Mouse (Mus musculus): ENCODE data around the gene Slc2a12. TPM values are rescaled to one million over a fixed set of nuclear protein-coding genes. Genes with fewer than 3 reads are reported as not detected.

Slc2a12 gene
- polyA plus RNA-seq (2012; rRNA removed), result 2.1 and 3.8 TPM in 2 replicates

- peak; percentile 77 for DNase-seq (ENCODE audit: low read depth)
- TF ChIP-seq CTCF (IDR thresholded peaks at IDR 0.05; ENCODE audit: borderline replicate concordance, extremely low read depth, insufficient read depth, insufficient read length) (0 out of 2 replicates have a peak, but pooled peaks have one; percentile 12), POLR2A (IDR thresholded peaks at IDR 0.05; ENCODE audit: borderline replicate concordance, extremely low read depth, insufficient read depth, insufficient read length, poor library complexity, severe bottlenecking) (no peak)
Observed at GRCm38 (mm10) chr10:22644853-22645491, at the start of gene Slc2a12. Gene Slc2a12, plus strand, starts transcription at chr10:22645011.

DNA sequence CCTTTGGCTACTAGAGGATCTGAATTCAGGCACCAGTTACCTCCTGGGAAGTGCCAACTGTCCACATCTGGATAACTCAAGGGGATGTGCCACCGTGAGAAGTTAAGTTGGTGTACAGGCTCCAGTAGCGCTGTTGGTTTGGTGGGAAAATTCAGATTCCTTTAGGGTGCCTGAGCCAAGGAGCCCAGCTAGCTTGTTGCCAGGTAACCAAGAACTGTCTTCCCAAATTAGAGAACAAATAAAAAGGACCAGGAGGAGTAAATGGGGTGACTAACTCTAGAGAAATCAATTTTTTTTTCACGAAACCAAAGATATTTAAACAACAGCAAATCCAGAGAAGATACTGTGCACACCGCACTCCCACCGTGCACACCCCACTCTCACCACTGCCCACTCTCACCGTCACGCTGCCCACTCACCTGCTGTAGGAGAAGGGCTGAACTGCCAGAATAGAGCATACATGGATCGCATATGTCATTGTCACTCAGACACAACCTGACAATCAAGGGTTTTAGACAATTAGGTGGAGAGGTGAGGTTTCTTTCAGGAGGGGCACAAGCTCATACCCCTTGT is 45.8 kb upstream of the Slc2a12 start:
- TF ChIP-seq CTCF (IDR thresholded peaks at IDR 0.05; ENCODE audit: borderline replicate concordance, extremely low read depth, insufficient read depth, insufficient read length) (no peak), POLR2A (IDR thresholded peaks at IDR 0.05; ENCODE audit: borderline replicate concordance, extremely low read depth, insufficient read depth, insufficient read length, poor library complexity, severe bottlenecking) (no peak)
- DNase-seq (ENCODE audit: low read depth), result no peak

- no peak for DNase-seq (ENCODE audit: low read depth)
- TF ChIP-seq POLR2A (IDR thresholded peaks at IDR 0.05; ENCODE audit: borderline replicate concordance, extremely low read depth, insufficient read depth, insufficient read length, poor library complexity, severe bottlenecking) (no peak), CTCF (IDR thresholded peaks at IDR 0.05; ENCODE audit: borderline replicate concordance, extremely low read depth, insufficient read depth, insufficient read length) (no peak)
Observed at GRCm38 (mm10) chr10:22601046-22601445, 43.8 kb upstream of the Slc2a12 start.

DNA sequence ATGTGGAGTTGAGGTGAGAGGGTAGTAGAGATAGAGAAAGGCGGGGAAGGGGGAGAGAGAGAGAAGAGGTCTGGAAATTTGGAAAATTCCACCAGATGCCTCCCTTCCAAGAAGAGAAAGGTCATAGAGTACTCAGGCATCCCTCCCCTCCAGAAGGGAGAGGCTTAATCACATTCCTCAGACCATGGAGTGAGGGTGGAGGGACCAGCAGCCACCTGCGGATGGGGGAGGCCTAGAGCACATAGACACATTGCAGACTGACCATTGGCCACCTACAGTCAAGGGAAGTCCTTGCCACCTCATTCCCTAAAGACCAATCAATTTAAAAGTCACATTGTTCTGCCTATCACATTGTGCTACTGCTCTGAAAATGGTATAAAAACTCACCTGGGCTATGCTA is 40.0 kb upstream of the Slc2a12 start:
- TF ChIP-seq CTCF (IDR thresholded peaks at IDR 0.05; ENCODE audit: borderline replicate concordance, extremely low read depth, insufficient read depth, insufficient read length), result no peak
- no peak for TF ChIP-seq POLR2A (IDR thresholded peaks at IDR 0.05; ENCODE audit: borderline replicate concordance, extremely low read depth, insufficient read depth, insufficient read length, poor library complexity, severe bottlenecking)
- DNase-seq (ENCODE audit: low read depth), result no peak

DNA sequence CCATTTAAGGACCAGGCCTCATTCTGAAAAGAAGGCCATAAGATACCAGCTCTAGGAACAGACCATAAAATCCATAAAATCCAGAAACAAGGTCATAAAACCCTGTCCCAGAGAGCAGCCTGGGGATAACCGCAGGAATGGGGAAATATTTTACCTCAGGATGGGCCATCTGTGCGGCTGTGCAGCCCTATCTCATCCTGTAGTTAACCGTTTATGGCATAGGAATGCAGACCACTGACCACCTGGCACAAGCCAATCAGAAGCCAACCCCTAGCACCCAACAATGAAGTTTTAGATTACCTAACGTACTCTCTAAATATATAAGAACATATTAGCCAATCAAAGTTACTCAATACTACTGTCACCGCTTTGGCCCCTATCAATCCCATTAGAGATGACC is 36.5 kb upstream of the Slc2a12 start:
- DNase-seq (ENCODE audit: low read depth), result no peak
- TF ChIP-seq CTCF (IDR thresholded peaks at IDR 0.05; ENCODE audit: borderline replicate concordance, extremely low read depth, insufficient read depth, insufficient read length), result no peak
- TF ChIP-seq POLR2A (IDR thresholded peaks at IDR 0.05; ENCODE audit: borderline replicate concordance, extremely low read depth, insufficient read depth, insufficient read length, poor library complexity, severe bottlenecking), result no peak

DNA sequence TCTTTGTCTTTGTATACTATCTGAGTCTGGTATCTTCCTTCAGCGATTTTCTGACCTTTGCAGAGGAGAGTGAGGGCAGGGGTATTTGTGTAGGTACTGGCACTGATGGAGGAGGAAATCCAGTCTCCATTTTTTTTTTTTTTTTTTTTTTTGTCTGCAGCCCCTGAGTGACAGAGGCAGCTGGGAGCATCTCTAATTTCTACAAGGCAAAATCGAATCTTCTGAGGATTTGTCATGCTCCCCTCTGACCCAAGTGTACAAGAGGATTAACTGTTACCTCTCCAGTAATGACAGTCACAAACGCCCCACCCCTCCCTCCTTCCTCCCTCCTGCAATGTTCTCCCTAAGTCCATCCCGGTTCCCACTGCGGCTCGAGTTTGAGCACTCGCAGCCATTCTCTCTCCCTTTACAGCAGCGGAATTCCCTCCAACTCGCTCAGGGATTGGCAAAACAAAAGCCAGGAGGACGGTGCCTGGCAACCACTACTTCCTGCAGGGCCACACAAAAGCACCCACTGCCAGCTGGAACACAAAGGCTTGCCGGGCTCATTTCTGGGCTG is 35.9 kb upstream of the Slc2a12 start:
- TF ChIP-seq CTCF (IDR thresholded peaks at IDR 0.05; ENCODE audit: borderline replicate concordance, extremely low read depth, insufficient read depth, insufficient read length) (no peak), POLR2A (IDR thresholded peaks at IDR 0.05; ENCODE audit: borderline replicate concordance, extremely low read depth, insufficient read depth, insufficient read length, poor library complexity, severe bottlenecking) (no peak)
- DNase-seq (ENCODE audit: low read depth), result peak; percentile 92

GRCm38 (mm10) chr10:22613301-22613700 is 31.5 kb upstream of the Slc2a12 start:
- DNase-seq (ENCODE audit: low read depth), result no peak
- no peak for TF ChIP-seq POLR2A (IDR thresholded peaks at IDR 0.05; ENCODE audit: borderline replicate concordance, extremely low read depth, insufficient read depth, insufficient read length, poor library complexity, severe bottlenecking)
- TF ChIP-seq CTCF (IDR thresholded peaks at IDR 0.05; ENCODE audit: borderline replicate concordance, extremely low read depth, insufficient read depth, insufficient read length), result no peak

GRCm38 (mm10) chr10:22614554-22614953 is 30.3 kb upstream of the Slc2a12 start:
- no peak for DNase-seq (ENCODE audit: low read depth)
- TF ChIP-seq POLR2A (IDR thresholded peaks at IDR 0.05; ENCODE audit: borderline replicate concordance, extremely low read depth, insufficient read depth, insufficient read length, poor library complexity, severe bottlenecking), result no peak
- TF ChIP-seq CTCF (IDR thresholded peaks at IDR 0.05; ENCODE audit: borderline replicate concordance, extremely low read depth, insufficient read depth, insufficient read length), result no peak

DNA sequence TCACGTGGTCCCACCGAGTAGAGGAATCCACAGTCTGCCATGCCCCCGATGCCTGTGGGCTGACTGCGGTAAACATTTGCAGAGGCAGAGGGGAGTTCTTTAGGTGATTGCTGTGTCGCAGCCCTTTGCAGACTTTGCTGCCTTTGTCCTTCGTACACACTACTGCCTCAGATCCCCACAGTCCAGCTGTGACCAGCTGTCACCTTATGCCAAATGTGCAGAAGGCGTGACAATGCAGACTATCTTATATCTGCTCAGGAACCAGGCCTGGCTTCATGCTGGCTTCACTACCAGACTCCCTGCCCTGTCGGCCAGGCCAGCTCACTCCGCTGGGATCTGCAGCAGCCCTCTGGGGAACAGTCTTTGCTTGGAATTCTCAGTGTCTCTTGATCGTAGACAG is 29.5 kb upstream of the Slc2a12 start:
- DNase-seq (ENCODE audit: low read depth), result no peak

DNA sequence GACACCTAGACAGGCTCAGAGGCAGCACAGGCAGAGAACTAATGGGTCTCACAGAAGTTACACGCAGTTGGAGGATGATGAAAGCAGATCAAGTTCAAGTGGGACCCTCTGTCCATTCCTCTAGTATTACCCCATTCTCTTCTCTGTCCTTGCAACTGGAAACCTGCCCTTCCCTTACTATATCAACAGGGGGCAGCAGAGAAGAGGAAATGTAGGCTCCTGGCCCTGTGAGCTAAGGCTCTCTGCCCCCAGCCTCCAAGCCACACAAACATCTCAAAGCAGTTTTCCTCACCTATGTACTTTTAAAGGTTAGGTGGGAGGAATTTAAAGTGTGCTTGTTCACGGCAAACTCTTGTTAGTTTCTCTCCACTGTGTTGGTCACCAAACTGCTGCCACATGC is 26.0 kb upstream of the Slc2a12 start:
- TF ChIP-seq POLR2A (IDR thresholded peaks at IDR 0.05; ENCODE audit: borderline replicate concordance, extremely low read depth, insufficient read depth, insufficient read length, poor library complexity, severe bottlenecking) (no peak), CTCF (IDR thresholded peaks at IDR 0.05; ENCODE audit: borderline replicate concordance, extremely low read depth, insufficient read depth, insufficient read length) (peak; percentile 45; the same call in 1 of the 2 replicates)
- DNase-seq (ENCODE audit: low read depth), result peak; percentile 44

More for the DNA sequence above, 29.5 kb upstream of the Slc2a12 start:
- no peak for TF ChIP-seq POLR2A (IDR thresholded peaks at IDR 0.05; ENCODE audit: borderline replicate concordance, extremely low read depth, insufficient read depth, insufficient read length, poor library complexity, severe bottlenecking)
- no peak for TF ChIP-seq CTCF (IDR thresholded peaks at IDR 0.05; ENCODE audit: borderline replicate concordance, extremely low read depth, insufficient read depth, insufficient read length)

- DNase-seq (ENCODE audit: low read depth), result peak; percentile 17
- TF ChIP-seq POLR2A (IDR thresholded peaks at IDR 0.05; ENCODE audit: borderline replicate concordance, extremely low read depth, insufficient read depth, insufficient read length, poor library complexity, severe bottlenecking), result no peak
Observed at GRCm38 (mm10) chr10:22628832-22629231, 16.0 kb upstream of the Slc2a12 start.

- no peak for TF ChIP-seq POLR2A (IDR thresholded peaks at IDR 0.05; ENCODE audit: borderline replicate concordance, extremely low read depth, insufficient read depth, insufficient read length, poor library complexity, severe bottlenecking)
- no peak for TF ChIP-seq CTCF (IDR thresholded peaks at IDR 0.05; ENCODE audit: borderline replicate concordance, extremely low read depth, insufficient read depth, insufficient read length)
- DNase-seq (ENCODE audit: low read depth), result no peak
Observed at GRCm38 (mm10) chr10:22631103-22631502, 13.7 kb upstream of the Slc2a12 start.

Measured in brain, embryonic 14.5 days (tissue).